Mouse (Mus musculus) heart, embryonic 13.5 days (tissue): Measurements from ENCODE around the gene Ovol1. TPM values are rescaled to one million over a fixed set of nuclear protein-coding genes. Genes with fewer than 3 reads are reported as not detected.

Experiments used
- ATAC-seq: fragments of 200-750 bp; cut with Nextera tagmentation; 2 replicates; pipeline ENCODE4 v1.8.0; 2017; ENCODE audit warnings: moderate TSS enrichment; ENCODE audit not compliant: insufficient number of reproducible peaks, low FRiP score, low TSS enrichment; ENCODE audit errors: extremely low read depth
- H3K27ac ChIP-seq: fragments of 300-500 bp; sonication (generic); replicated peaks from 2 replicates; pipeline ENCODE4 v1.5.1; 2015; ENCODE audit warnings: moderate library complexity, mild to moderate bottlenecking, inconsistent platforms
- H3K27me3 ChIP-seq: fragments of 300-500 bp; sonication (generic); replicated peaks from 2 replicates; pipeline ENCODE4 v1.6.1; 2015; ENCODE audit warnings: mild to moderate bottlenecking, inconsistent platforms
- H3K36me3 ChIP-seq: fragments of 300-500 bp; sonication (generic); 2 replicates; pipeline ENCODE4 v1.6.1; 2015; ENCODE audit warnings: mild to moderate bottlenecking, inconsistent platforms
- H3K4me1 ChIP-seq: fragments of 300-500 bp; sonication (generic); 2 replicates; pipeline ENCODE4 v1.6.1; 2015; ENCODE audit warnings: inconsistent platforms
- H3K4me2 ChIP-seq: fragments of 300-500 bp; sonication (generic); 2 replicates; pipeline ENCODE4 v1.6.1; 2015; ENCODE audit warnings: inconsistent platforms, mild to moderate bottlenecking, moderate library complexity
- H3K4me3 ChIP-seq: fragments of 300-500 bp; sonication (generic); 2 replicates; pipeline ENCODE4 v1.5.1; 2015; ENCODE audit warnings: moderate library complexity, mild to moderate bottlenecking, inconsistent platforms
- H3K9ac ChIP-seq: fragments of 300-500 bp; sonication (generic); 2 replicates; pipeline ENCODE4 v1.6.1; 2015; ENCODE audit warnings: inconsistent platforms, mild to moderate bottlenecking, moderate library complexity
- H3K9me3 ChIP-seq: fragments of 300-500 bp; sonication (generic); 2 replicates; pipeline ENCODE4 v1.6.1; 2016; ENCODE audit warnings: inconsistent platforms
- WGBS: fragments of 180-500 bp; shearing (Covaris S2); methylation state at CpG from one replicate; pipeline ENCODE4 v1.1.7; 2015; ENCODE audit warnings: mixed read lengths; 5-methylcytosine and 5-hydroxymethylcytosine counted together
- polyA plus RNA-seq: library from polyadenylated mRNA; unstranded; fragments of >200 nt; fragmentation: Nextera tagmentation; extraction: Ambion mirVana; gene quantifications from 2 replicates; pipeline ENCODE4 v1.2.1, GENCODE M21; 2015

The Ovol1 gene
- polyA plus RNA-seq, 1 experiment from 2014 or later, result 0.07 TPM

GRCm38 (mm10) chr19:5515840-5516777 lies 44.3 kb downstream of the Ovol1 start:
- ATAC-seq, result no peak
- WGBS, result 88% methylated on average over 7 of the region's 7 CpGs

GRCm38 (mm10) chr19:5513005-5513349 lies 47.5 kb downstream of the Ovol1 start:
- H3K4me2 ChIP-seq, result no peak overlapping the region
- whole genome bisulfite sequencing, result 79% methylated on average over 3 of the region's 3 CpGs
- H3K4me1 ChIP-seq, result peaks cover 32% of the 10 kb centered on the region
- no peak for ATAC-seq
- H3K9ac ChIP-seq, result no peak overlapping the region
- H3K27me3 ChIP-seq, result no peaks in the 10 kb centered on the region
- H3K4me3 ChIP-seq, result no peak overlapping the region
- H3K36me3 ChIP-seq, result peaks cover 8% of the 10 kb centered on the region; the same call in 1 of the 2 replicates
- peaks cover 6% of the 10 kb centered on the region; the same call in 1 of the 2 replicates for H3K9me3 ChIP-seq
- peak overlapping the region; percentile 36; the same call in 1 of the 2 replicates for H3K27ac ChIP-seq

More at GRCm38 (mm10) chr19:5515840-5516777, 44.3 kb downstream of the Ovol1 start:
- Histone ChIP-seq H3K4me2 (no peak overlapping the region), H3K36me3 (no peaks in the 10 kb centered on the region), H3K9me3 (no peaks in the 10 kb centered on the region), H3K4me1 (peaks cover 19% of the 10 kb centered on the region), H3K27me3 (no peaks in the 10 kb centered on the region), H3K4me3 (no peak overlapping the region), H3K27ac (no peak overlapping the region), H3K9ac (no peak overlapping the region)

GRCm38 (mm10) chr19:5512091-5513004 lies 48.1 kb downstream of the Ovol1 start:
- no peaks in the 10 kb centered on the region for H3K27me3 ChIP-seq
- peak overlapping the region; percentile 80 for H3K4me2 ChIP-seq
- peaks cover 32% of the 10 kb centered on the region for H3K4me1 ChIP-seq
- H3K9ac ChIP-seq, result no peak overlapping the region
- no peak for ATAC-seq
- peaks cover 6% of the 10 kb centered on the region; the same call in 1 of the 2 replicates for H3K9me3 ChIP-seq
- H3K27ac ChIP-seq, result peak overlapping the region; percentile 36
- WGBS, result 69% methylated on average over 12 of the region's 12 CpGs
- peaks cover 8% of the 10 kb centered on the region; the same call in 1 of the 2 replicates for H3K36me3 ChIP-seq
- peak overlapping the region; percentile 5; the same call in 1 of the 2 replicates for H3K4me3 ChIP-seq

- peaks cover 32% of the 10 kb centered on the region for H3K4me1 ChIP-seq
- H3K36me3 ChIP-seq, result peaks cover 8% of the 10 kb centered on the region; the same call in 1 of the 2 replicates
- no peak for ATAC-seq
- H3K27me3 ChIP-seq, result no peaks in the 10 kb centered on the region
- peak overlapping the region; percentile 83 for H3K9ac ChIP-seq
- H3K4me3 ChIP-seq, result peak overlapping the region; percentile 62
- WGBS, result 46% methylated on average over 15 of the region's 15 CpGs
- peak overlapping the region; percentile 80 for H3K4me2 ChIP-seq
- H3K9me3 ChIP-seq, result peaks cover 6% of the 10 kb centered on the region; the same call in 1 of the 2 replicates
- H3K27ac ChIP-seq, result peak overlapping the region; percentile 57
Measured at GRCm38 (mm10) chr19:5511074-5511632, 49.3 kb downstream of the Ovol1 start.

GRCm38 (mm10) chr19:5510031-5511026 lies 50.1 kb downstream of the Ovol1 start, which contains the start of gene Snx32:
TSS of gene Snx32 (minus strand) at chr19:5510538.
- H3K27me3 ChIP-seq, result no peaks in the 10 kb centered on the region
- peak within 1 kb of the TSS; percentile 66 for H3K27ac ChIP-seq
- peaks cover 32% of the 10 kb centered on the region for H3K4me1 ChIP-seq
- H3K9me3 ChIP-seq, result peaks cover 6% of the 10 kb centered on the region; the same call in 1 of the 2 replicates
- H3K4me2 ChIP-seq, result peak within 1 kb of the TSS; percentile 80
- H3K4me3 ChIP-seq, result peak within 1 kb of the TSS; percentile 62
- H3K36me3 ChIP-seq, result peaks cover 8% of the 10 kb centered on the region; the same call in 1 of the 2 replicates
- ATAC-seq, result peak; percentile 99
- WGBS, result 3% methylated on average over 47 of the region's 47 CpGs
- H3K9ac ChIP-seq, result peak within 1 kb of the TSS; percentile 83

- H3K4me1 ChIP-seq, result no peaks in the 10 kb centered on the region
- no peak within 1 kb of the TSS for H3K4me2 ChIP-seq
- WGBS, result 54% methylated on average over 17 of the region's 17 CpGs
- H3K9me3 ChIP-seq, result peaks cover 4% of the 10 kb centered on the region; the same call in 1 of the 2 replicates
- no peak within 1 kb of the TSS for H3K4me3 ChIP-seq
- H3K27me3 ChIP-seq, result no peaks in the 10 kb centered on the region
- H3K27ac ChIP-seq, result no peak within 1 kb of the TSS
- no peak within 1 kb of the TSS for H3K9ac ChIP-seq
- no peak for ATAC-seq
- H3K36me3 ChIP-seq, result peaks cover 26% of the 10 kb centered on the region
Measured at GRCm38 (mm10) chr19:5503687-5504086, 56.8 kb downstream of the Ovol1 start, which contains the start of gene 1700020D05Rik. TSS of gene 1700020D05Rik (minus strand) at chr19:5503787.

GRCm38 (mm10) chr19:5500330-5500875 lies 60.0 kb downstream of the Ovol1 start:
- ATAC-seq, result no peak
- no peak overlapping the region for H3K4me2 ChIP-seq
- H3K4me1 ChIP-seq, result no peaks in the 10 kb centered on the region
- H3K27ac ChIP-seq, result no peak overlapping the region
- peaks cover 55% of the 10 kb centered on the region for H3K36me3 ChIP-seq
- no peaks in the 10 kb centered on the region for H3K27me3 ChIP-seq
- WGBS, result 81% methylated on average over 2 of the region's 2 CpGs
- no peak overlapping the region for H3K4me3 ChIP-seq
- no peaks in the 10 kb centered on the region for H3K9me3 ChIP-seq
- no peak overlapping the region for H3K9ac ChIP-seq
